Mouse (Mus musculus) liver, embryonic 11.5 days (tissue): ENCODE measurements around the gene Vti1b. TPM values are rescaled to one million over a fixed set of nuclear protein-coding genes. Genes with fewer than 3 reads are reported as not detected.

Source experiments
- ATAC-seq: fragments of 200-750 bp; cut with Nextera tagmentation; replicated peaks from 2 replicates; pipeline ENCODE4 v1.8.0; 2017; ENCODE audit warnings: moderate number of reproducible peaks, mild to moderate bottlenecking, moderate TSS enrichment, moderate library complexity; ENCODE audit not compliant: low FRiP score
- DNase-seq: peaks from one replicate; pipeline ENCODE4 v3.0.0-alpha.2; 2017; ENCODE audit warnings: low spot score
- H3K27ac ChIP-seq: fragments of 300-500 bp; sonication (generic); 2 replicates; pipeline ENCODE4 v1.5.1; 2014; ENCODE audit warnings: mild to moderate bottlenecking, low read depth, low read length, control low read depth
- H3K27me3 ChIP-seq: fragments of 300-500 bp; sonication (generic); replicated peaks from 2 replicates; pipeline ENCODE4 v1.6.1; 2014; ENCODE audit warnings: low read length, mixed read lengths; ENCODE audit not compliant: control insufficient read depth, insufficient read depth
- H3K36me3 ChIP-seq: fragments of 300-500 bp; sonication (generic); 2 replicates; pipeline ENCODE4 v1.6.1; 2014; ENCODE audit warnings: mild to moderate bottlenecking, low read length, moderate library complexity, mixed read lengths; ENCODE audit not compliant: control insufficient read depth, insufficient read depth
- H3K4me1 ChIP-seq: fragments of 300-500 bp; sonication (generic); replicated peaks from 2 replicates; pipeline ENCODE4 v1.6.1; 2014; ENCODE audit warnings: low read length, mixed read lengths; ENCODE audit not compliant: control insufficient read depth, insufficient read depth
- H3K4me2 ChIP-seq: fragments of 300-500 bp; sonication (generic); 2 replicates; pipeline ENCODE4 v1.6.1; 2014; ENCODE audit warnings: mild to moderate bottlenecking, control low read depth, moderate library complexity
- H3K4me3 ChIP-seq: fragments of 300-500 bp; sonication (generic); 2 replicates; pipeline ENCODE4 v1.5.1; 2014; ENCODE audit warnings: low read depth, low read length, control low read depth
- H3K9ac ChIP-seq: fragments of 300-500 bp; sonication (generic); 2 replicates; pipeline ENCODE4 v1.6.1; 2014; ENCODE audit warnings: low read depth, low read length, control low read depth
- H3K9me3 ChIP-seq: fragments of 300-500 bp; sonication (generic); 2 replicates; pipeline ENCODE4 v1.6.1; 2016; ENCODE audit warnings: low read length, inconsistent platforms, mixed read lengths; ENCODE audit not compliant: control insufficient read depth
- WGBS: fragments of 180-500 bp; shearing (Covaris S2); extraction: QIAGEN DNeasy Blood & Tissue Kit; methylation state at CpG from one replicate; pipeline ENCODE4 v1.1.7; 2014; 5-methylcytosine and 5-hydroxymethylcytosine counted together
- polyA plus RNA-seq: library from polyadenylated mRNA; unstranded; fragments of >200 nt; fragmentation: Nextera tagmentation; extraction: Ambion mirVana; gene quantifications from 2 replicates; pipeline ENCODE4 v1.2.1, GENCODE M21; 2014

Vti1b gene
- polyA plus RNA-seq, 1 experiment from 2014 or later = 82.9 TPM

DNA sequence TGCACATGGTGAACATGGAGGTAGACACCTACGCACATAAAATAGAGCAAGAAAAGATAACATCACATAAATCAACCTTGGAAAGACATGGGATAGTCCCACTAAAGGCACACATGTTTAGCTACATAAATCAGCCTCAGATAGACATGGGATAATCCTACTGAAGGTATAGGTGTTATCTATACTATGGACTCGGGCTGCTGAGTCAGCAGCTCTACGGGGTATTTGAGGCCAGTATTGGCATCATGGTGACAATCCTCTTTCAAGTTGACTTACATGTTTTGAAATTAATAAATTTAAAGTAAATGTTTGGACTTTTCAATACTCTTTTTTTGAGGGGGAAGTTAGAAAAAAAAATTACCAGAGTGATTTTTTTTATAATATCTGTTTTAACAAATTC is 9.6 kb downstream of the Vti1b start:
- WGBS = 87% methylated on average over 3 of the region's 3 CpGs
- peaks cover 18% of the 10 kb centered on the region for H3K36me3 ChIP-seq

GRCm38 (mm10) chr12:79149653-79150052 is 22.8 kb downstream of the Vti1b start:
- DNase-seq (no peak), ATAC-seq (no peak)
- Histone ChIP-seq H3K9me3 (no peaks in the 10 kb centered on the region), H3K27me3 (no peaks in the 10 kb centered on the region), H3K4me1 (no peaks in the 10 kb centered on the region), H3K27ac (no peak overlapping the region), H3K36me3 (0 out of 2 replicates have a peak, but pooled peaks cover 4% of the 10 kb centered on the region), H3K4me3 (no peak overlapping the region), H3K4me2 (no peak overlapping the region), H3K9ac (no peak overlapping the region)
- WGBS = 92% methylated on average over 6 of the region's 6 CpGs

More for the DNA sequence above, 9.6 kb downstream of the Vti1b start:
- H3K4me1 ChIP-seq = no peaks in the 10 kb centered on the region
- no peak for ATAC-seq
- H3K27me3 ChIP-seq = no peaks in the 10 kb centered on the region
- no peak overlapping the region for H3K4me2 ChIP-seq
- H3K27ac ChIP-seq = no peak overlapping the region
- DNase-seq = no peak
- H3K9ac ChIP-seq = no peak overlapping the region
- H3K9me3 ChIP-seq = no peaks in the 10 kb centered on the region
- no peak overlapping the region for H3K4me3 ChIP-seq

DNA sequence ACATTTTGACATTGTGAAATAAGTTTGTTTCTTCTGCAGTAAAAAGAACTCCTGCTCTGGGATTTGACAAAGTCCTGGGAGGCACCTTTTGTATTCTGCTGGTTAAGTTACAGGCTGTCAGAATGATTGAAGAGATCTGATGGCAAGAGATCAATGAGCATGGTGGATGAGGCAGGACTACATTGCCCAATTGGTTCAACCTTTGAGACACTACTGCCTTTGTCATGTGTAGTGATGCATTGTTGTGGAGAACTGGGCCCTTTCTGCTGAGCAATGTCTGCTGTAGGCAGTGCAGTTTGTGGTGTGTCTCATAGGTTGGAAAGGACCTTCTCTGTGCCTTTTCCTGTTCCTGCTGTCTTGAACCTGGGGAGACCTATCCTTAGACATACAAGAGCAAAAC is 31.1 kb downstream of the Vti1b start:
- DNase-seq (no peak), ATAC-seq (no peak)
- H3K36me3 ChIP-seq = no peaks in the 10 kb centered on the region
- H3K4me2 ChIP-seq = no peak overlapping the region
- no peak overlapping the region for H3K4me3 ChIP-seq
- H3K9me3 ChIP-seq = no peaks in the 10 kb centered on the region
- no peaks in the 10 kb centered on the region for H3K4me1 ChIP-seq
- H3K9ac ChIP-seq = no peak overlapping the region
- no peaks in the 10 kb centered on the region for H3K27me3 ChIP-seq
- no peak overlapping the region for H3K27ac ChIP-seq

- H3K4me2 ChIP-seq = no peak overlapping the region
- H3K27ac ChIP-seq = no peak overlapping the region
- H3K9ac ChIP-seq = no peak overlapping the region
- H3K4me3 ChIP-seq = no peak overlapping the region
- no peaks in the 10 kb centered on the region for H3K4me1 ChIP-seq
- no peaks in the 10 kb centered on the region for H3K9me3 ChIP-seq
- H3K36me3 ChIP-seq = no peaks in the 10 kb centered on the region
- WGBS = 72% methylated on average over 2 of the region's 2 CpGs
- H3K27me3 ChIP-seq = no peaks in the 10 kb centered on the region
- DNase-seq = no peak
- ATAC-seq = no peak
These were observed 31.7 kb downstream of the Vti1b start for GRCm38 (mm10) chr12:79140811-79141210.

GRCm38 (mm10) chr12:79139417-79139816 is 33.0 kb downstream of the Vti1b start:
- WGBS = 51% methylated on average over 1 of the region's 1 CpGs
- Histone ChIP-seq H3K4me2 (no peak overlapping the region), H3K9me3 (no peaks in the 10 kb centered on the region), H3K27ac (no peak overlapping the region), H3K4me3 (no peak overlapping the region), H3K9ac (no peak overlapping the region), H3K4me1 (no peaks in the 10 kb centered on the region), H3K36me3 (no peaks in the 10 kb centered on the region), H3K27me3 (no peaks in the 10 kb centered on the region; the same call in 1 of the 2 replicates)
- DNase-seq (no peak), ATAC-seq (no peak)

DNA sequence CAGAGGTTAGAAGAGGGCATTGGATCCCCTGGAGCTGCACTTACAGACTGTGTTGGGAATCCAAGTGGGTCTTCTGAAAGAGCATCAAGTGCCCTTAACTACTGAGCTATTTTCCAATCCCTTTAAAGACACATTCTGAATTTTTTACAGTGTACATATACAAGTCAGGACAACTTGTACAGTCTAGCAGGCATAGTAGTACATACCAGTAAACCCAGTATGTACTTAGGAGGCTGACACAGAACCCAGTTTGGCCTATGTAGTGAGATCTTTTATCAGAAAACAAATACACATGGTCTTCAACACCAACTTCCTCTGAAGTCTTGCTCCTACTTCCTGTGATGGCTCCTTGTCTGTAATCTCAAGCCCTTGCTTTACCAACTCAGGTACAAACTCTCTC is 33.5 kb downstream of the Vti1b start:
- no peak for DNase-seq

DNA sequence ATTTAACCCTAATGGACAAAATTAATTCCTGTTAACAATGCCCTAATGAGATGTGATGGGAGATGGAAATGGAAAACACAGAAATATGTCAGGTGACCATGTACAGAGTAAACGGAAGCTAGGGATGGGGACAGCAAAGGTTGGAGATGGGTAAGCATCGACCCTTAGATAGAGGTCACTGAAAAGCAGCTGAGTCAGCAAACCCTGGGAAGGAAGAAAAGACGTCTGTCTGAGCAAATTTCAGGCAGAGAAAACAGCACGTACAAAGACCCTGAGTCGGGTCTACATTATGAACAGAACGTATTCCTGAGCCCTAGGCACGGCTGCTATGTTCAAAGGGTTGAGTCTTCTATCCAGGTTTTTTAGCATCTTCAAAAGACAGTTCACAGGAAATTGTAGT is 35.5 kb downstream of the Vti1b start:
- Histone ChIP-seq H3K27me3 (peaks cover 17% of the 10 kb centered on the region), H3K36me3 (no peaks in the 10 kb centered on the region), H3K4me2 (no peak overlapping the region), H3K9ac (no peak overlapping the region), H3K27ac (no peak overlapping the region), H3K4me1 (no peaks in the 10 kb centered on the region), H3K9me3 (no peaks in the 10 kb centered on the region), H3K4me3 (no peak overlapping the region)
- ATAC-seq (no peak), DNase-seq (no peak)
- 77% methylated on average over 7 of the region's 7 CpGs for WGBS

More for the DNA sequence above, 33.5 kb downstream of the Vti1b start:
- Histone ChIP-seq H3K27ac (no peak overlapping the region), H3K4me2 (no peak overlapping the region), H3K27me3 (no peaks in the 10 kb centered on the region; the same call in 1 of the 2 replicates), H3K4me1 (no peaks in the 10 kb centered on the region), H3K9ac (no peak overlapping the region), H3K9me3 (no peaks in the 10 kb centered on the region), H3K36me3 (no peaks in the 10 kb centered on the region), H3K4me3 (no peak overlapping the region)
- ATAC-seq = no peak

GRCm38 (mm10) chr12:79135105-79135504 is 37.4 kb downstream of the Vti1b start:
- no peak overlapping the region for H3K4me3 ChIP-seq
- ATAC-seq = no peak
- H3K4me2 ChIP-seq = no peak overlapping the region
- no peak for DNase-seq
- no peak overlapping the region for H3K9ac ChIP-seq
- peaks cover 9% of the 10 kb centered on the region for H3K4me1 ChIP-seq
- H3K9me3 ChIP-seq = no peaks in the 10 kb centered on the region
- peaks cover 35% of the 10 kb centered on the region for H3K27me3 ChIP-seq
- H3K27ac ChIP-seq = no peak overlapping the region
- no peaks in the 10 kb centered on the region for H3K36me3 ChIP-seq
- WGBS = 42% methylated on average over 4 of the region's 4 CpGs

- Histone ChIP-seq H3K9ac (no peak overlapping the region), H3K4me3 (no peak overlapping the region), H3K4me1 (peaks cover 9% of the 10 kb centered on the region), H3K27ac (no peak overlapping the region), H3K4me2 (no peak overlapping the region), H3K9me3 (no peaks in the 10 kb centered on the region), H3K36me3 (no peaks in the 10 kb centered on the region), H3K27me3 (peaks cover 39% of the 10 kb centered on the region)
- no peak for ATAC-seq
- 22% methylated on average over 8 of the region's 8 CpGs for WGBS
- DNase-seq = no peak
These were observed 37.8 kb downstream of the Vti1b start for GRCm38 (mm10) chr12:79134676-79135075.
